Mouse (Mus musculus) retina, postnatal 1 day (tissue): ENCODE measurements at regions not wholly inside any gene's neighbourhood (a gene's known extent, or its start where the extent isn't known, plus 50 kb on each side); places are given as distances from the start of the nearest gene placed in this dataset.

ENCODE experiments used
- DNase-seq: peaks from one replicate; pipeline ENCODE4 v3.0.0-alpha.2; 2012

GRCm38 (mm10) chr13:107688972-107689371 lies 355.3 kb upstream of the Smim15 start:
- DNase-seq, result no peak

GRCm38 (mm10) chr13:107685231-107685630 lies 359.0 kb upstream of the Smim15 start:
- DNase-seq, result no peak

- DNase-seq, result peak; percentile 36
Measured at GRCm38 (mm10) chr13:107683909-107684308, 360.3 kb upstream of the Smim15 start.

GRCm38 (mm10) chr13:107681719-107682118 lies 362.5 kb upstream of the Smim15 start:
- DNase-seq, result no peak

- no peak for DNase-seq
Measured at GRCm38 (mm10) chr13:107678860-107679259, 365.4 kb upstream of the Smim15 start.

- no peak for DNase-seq
Measured at GRCm38 (mm10) chr13:107677091-107677470, 367.2 kb upstream of the Smim15 start.

- DNase-seq, result no peak
Measured at GRCm38 (mm10) chr13:107676310-107677090, 367.7 kb upstream of the Smim15 start.

GRCm38 (mm10) chr13:107672166-107672565 lies 372.1 kb upstream of the Smim15 start:
- no peak for DNase-seq

- no peak for DNase-seq
Measured at GRCm38 (mm10) chr13:107668509-107668908, 375.7 kb upstream of the Smim15 start.

- no peak for DNase-seq
Measured at GRCm38 (mm10) chr13:107665775-107666174, 378.5 kb upstream of the Smim15 start.

- no peak for DNase-seq
Measured at GRCm38 (mm10) chr13:107664197-107664596, 380.0 kb upstream of the Smim15 start.

- DNase-seq, result peak; percentile 48
Measured at GRCm38 (mm10) chr13:107663745-107664144, 380.5 kb upstream of the Smim15 start.

GRCm38 (mm10) chr13:107661414-107661813 lies 382.8 kb upstream of the Smim15 start:
- peak; percentile 76 for DNase-seq

GRCm38 (mm10) chr13:107645865-107646645 lies 398.2 kb upstream of the Smim15 start:
- peak; percentile 54 for DNase-seq

- DNase-seq, result peak; percentile 31
Measured at GRCm38 (mm10) chr13:107645121-107645864, 399.0 kb upstream of the Smim15 start.

- no peak for DNase-seq
Measured at GRCm38 (mm10) chr13:107644705-107645104, 399.5 kb upstream of the Smim15 start.

- DNase-seq, result peak; percentile 74
Measured at GRCm38 (mm10) chr13:107641926-107642657, 402.2 kb upstream of the Smim15 start.

- DNase-seq, result no peak
Measured at GRCm38 (mm10) chr13:107639620-107640019, 404.6 kb upstream of the Smim15 start.

- no peak for DNase-seq
Measured at GRCm38 (mm10) chr13:107637269-107637668, 407.0 kb upstream of the Smim15 start.

- DNase-seq, result peak; percentile 61
Measured at GRCm38 (mm10) chr13:107635114-107635513, 409.1 kb upstream of the Smim15 start.

- DNase-seq, result no peak
Measured at GRCm38 (mm10) chr13:107627073-107627472, 417.2 kb upstream of the Smim15 start.

GRCm38 (mm10) chr13:107626670-107627069 lies 417.6 kb upstream of the Smim15 start:
- DNase-seq, result no peak

GRCm38 (mm10) chr13:107621337-107621736 lies 422.9 kb upstream of the Smim15 start:
- DNase-seq, result no peak
